Mouse (Mus musculus): ENCODE data around the gene Ms4a4d.
"Not testable (repeated sequence)": the region's sequence is repeated elsewhere in the genome, so short reads cannot be mapped to it uniquely, and the experiment has no call there.

Ms4a4d gene

DNA sequence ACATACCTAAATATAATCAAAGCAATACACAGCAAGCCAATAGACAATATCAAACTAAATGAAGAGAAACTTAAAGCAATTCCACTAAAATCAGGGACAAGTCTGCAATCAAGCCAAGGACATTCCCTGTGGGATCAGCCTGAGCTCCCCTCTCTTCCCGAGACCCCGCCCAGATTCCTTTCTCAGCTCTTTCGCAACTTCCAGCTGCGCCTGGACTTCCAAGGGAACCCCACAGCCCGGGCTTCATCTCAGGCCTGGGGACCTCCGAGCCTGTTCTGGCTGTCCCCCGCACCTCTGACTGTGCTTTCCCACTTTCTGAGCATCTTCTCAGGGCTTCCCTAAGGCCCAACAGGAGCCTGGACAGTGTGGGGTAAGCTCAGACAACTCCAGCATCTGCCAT lies at the start of gene Ms4a4d:
TSS of gene Ms4a4d (plus strand) at position 209 of the 400 bp plus-strand sequence.
- DNase-seq = no peak

- no peak for DNase-seq
These were observed 45.0 kb upstream of the Ms4a4d start for GRCm38 (mm10) chr19:11491406-11492189.

- DNase-seq = no peak
These were observed 43.9 kb upstream of the Ms4a4d start for GRCm38 (mm10) chr19:11492671-11493070.

DNA sequence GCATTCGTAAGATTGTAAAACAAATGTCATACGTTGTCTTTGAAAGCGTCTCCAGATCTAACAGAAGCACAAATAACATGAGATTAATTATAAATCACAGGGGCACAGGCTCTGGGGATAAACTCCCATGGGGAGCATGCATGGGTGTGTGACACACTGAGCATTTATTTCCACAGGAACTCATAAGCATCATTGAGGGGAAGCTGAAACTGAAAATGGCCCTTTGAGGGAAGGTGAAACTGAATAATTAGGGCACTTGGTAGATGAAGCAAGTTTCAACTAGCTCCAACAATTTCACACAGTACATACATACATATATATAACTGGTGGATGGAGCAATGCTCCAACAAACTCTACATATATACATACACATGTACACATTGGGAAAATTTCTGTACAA lies 42.1 kb upstream of the Ms4a4d start:
- no peak for DNase-seq

- DNase-seq = no peak
These were observed 40.2 kb upstream of the Ms4a4d start for GRCm38 (mm10) chr19:11496361-11496760.

DNA sequence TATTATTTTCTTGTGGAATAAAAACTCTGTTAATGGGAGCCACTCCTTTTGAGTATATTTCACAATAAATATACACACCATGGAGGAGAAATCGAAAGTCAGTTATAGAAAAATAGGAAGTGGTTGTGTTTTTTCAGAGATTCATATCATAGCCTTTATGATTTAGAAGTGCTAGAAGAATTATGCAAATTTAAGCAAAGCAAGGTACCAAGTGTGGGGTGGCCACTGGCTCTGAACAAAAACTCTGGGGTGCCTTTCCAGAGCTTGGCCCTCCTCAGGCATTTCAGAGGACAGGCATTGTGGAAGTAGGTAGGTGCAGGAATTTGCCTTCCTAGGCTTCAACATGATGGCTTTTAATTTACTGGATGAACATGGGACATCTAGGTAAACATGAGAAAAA lies 39.3 kb upstream of the Ms4a4d start:
- not testable (repeated sequence) for DNase-seq

- DNase-seq = no peak
These were observed 35.8 kb upstream of the Ms4a4d start for GRCm38 (mm10) chr19:11500796-11501195.

- DNase-seq = no peak
These were observed 35.3 kb upstream of the Ms4a4d start for GRCm38 (mm10) chr19:11501326-11501725.

- DNase-seq = no peak
These were observed 31.7 kb upstream of the Ms4a4d start for GRCm38 (mm10) chr19:11504857-11505256.

DNA sequence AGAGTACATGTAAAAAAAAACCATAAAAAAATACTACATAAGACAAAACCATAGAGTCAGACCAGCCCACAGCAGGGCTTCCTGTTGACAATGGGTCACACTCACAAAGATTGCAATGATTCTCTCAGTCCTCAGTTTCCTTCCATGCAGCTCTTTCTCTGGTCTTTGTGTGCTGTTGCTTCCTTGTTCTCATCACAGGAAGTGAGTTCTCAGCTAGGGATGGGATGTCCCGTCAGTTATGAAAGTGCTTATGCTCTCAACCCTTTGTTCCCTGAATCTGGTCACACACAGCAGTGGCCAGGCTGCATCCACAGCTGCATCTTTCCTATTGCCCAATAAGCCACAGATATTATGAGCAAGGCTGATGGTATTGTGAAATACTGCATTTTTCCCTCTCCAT lies 23.1 kb upstream of the Ms4a4d start:
- DNase-seq = no peak

DNA sequence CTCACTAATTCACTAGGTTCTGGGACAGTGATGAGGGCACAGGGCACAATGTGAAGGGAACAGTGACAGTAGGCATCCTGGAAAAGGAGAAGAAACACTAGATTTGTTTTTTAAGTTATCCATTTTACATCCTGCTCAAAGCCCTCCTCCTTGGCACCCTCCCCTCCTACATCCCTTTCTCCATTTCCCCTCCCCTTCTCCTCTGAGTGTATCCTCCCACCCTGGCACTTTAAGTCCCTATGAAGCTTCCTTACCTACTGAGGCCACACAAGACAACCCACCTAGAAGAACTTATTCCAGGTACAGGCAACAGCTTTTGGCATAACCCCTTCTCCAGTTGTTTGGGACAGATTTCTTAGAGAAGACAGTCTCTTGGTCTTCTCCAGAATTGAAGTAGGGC lies 20.4 kb upstream of the Ms4a4d start, which contains the start of gene Ms4a6b:
TSS of gene Ms4a6b (plus strand) at position 267 of the 400 bp plus-strand sequence.
- no peak for DNase-seq

GRCm38 (mm10) chr19:11516845-11517244 lies 19.8 kb upstream of the Ms4a4d start:
- no peak for DNase-seq

DNA sequence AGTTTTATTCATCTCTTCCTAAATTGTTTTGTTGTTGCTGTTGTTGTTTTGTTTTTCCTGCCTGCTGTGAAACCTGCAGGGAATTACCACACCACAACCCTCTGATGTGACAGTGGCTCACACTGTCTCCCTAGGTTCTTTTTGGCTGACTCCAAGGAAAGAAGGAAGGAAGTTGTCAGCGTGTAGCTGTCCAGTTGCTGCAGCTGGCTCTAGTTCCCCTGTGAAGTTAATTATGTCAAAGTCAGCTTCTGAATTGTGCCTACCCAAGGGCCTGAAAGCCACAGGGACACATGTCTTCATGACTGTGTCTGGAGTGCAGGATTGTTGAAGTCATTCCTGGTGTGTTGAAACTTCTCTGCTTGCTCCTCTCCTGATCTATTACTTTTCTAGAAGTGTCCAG lies 19.2 kb upstream of the Ms4a4d start:
- DNase-seq = not testable (repeated sequence)

DNA sequence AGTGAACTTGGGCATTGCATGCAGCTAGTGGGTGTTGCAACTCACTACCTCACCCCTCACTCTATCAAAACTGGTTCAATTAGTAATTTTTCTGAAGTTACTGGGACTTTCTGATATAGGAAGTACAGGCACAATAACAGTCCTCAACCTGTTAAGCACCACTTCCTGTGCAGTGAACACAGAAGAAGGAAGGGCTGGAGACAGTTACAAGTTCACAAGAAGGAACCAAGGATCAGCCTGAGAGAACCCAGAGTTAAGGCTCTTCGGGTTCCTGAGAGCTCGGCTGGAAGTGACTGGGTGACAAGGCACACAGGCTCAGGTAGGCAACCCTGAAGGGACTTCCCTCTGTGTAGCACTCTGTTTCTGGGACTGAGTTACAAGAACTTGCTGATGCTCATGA lies 18.2 kb upstream of the Ms4a4d start:
- DNase-seq = not testable (repeated sequence)

GRCm38 (mm10) chr19:11520146-11520545 lies 16.5 kb upstream of the Ms4a4d start:
- no peak for DNase-seq

- DNase-seq = no peak
These were observed 3.2 kb upstream of the Ms4a4d start for GRCm38 (mm10) chr19:11533421-11533820.

DNA sequence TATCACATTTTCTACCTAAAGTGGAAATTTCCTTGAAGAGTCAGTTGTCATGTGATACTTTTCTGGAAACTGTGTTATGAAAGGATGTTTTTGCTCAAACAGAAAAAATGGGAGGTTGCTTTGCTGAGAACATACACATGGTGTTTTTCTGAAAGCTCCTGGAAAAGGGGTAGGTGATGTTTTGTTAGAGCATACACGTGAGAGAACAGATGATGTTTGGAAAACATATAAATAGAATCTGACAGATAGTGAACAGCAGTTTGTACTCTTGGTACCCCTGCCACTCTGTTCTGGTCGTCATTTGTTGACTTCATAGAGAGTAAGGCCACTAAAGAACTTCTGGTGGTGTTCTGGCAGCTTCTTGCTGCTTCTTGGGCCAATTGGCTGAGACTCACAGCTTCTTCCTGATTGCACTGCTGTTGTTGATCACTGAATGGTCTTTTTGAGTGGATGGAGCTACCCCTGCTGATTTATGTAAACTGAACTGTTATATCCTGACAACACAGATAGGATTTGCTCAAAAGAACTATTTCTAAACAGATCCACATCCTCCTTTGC lies 2.6 kb upstream of the Ms4a4d start:
- DNase-seq = no peak

DNA sequence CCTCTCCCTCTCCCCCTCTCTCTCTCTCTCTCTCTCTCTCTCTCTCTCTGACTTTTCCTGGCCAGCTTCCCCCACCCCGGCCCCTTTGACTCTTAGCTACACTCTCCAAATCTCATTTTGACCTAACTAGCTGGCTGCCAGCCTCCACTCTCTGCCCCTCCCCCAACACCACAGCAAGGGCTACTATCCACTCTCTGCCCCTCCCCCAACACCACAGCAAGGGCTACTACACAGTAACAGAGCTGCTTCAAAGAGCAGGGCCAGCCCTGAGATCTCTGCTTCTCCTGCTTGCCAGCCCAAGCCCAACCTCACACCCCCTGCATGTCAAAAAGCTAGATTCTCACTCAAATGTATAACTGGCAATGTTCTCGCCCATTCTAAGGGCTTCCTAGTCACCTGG lies 735 bp downstream of the Ms4a4d start:
- DNase-seq = no peak

DNA sequence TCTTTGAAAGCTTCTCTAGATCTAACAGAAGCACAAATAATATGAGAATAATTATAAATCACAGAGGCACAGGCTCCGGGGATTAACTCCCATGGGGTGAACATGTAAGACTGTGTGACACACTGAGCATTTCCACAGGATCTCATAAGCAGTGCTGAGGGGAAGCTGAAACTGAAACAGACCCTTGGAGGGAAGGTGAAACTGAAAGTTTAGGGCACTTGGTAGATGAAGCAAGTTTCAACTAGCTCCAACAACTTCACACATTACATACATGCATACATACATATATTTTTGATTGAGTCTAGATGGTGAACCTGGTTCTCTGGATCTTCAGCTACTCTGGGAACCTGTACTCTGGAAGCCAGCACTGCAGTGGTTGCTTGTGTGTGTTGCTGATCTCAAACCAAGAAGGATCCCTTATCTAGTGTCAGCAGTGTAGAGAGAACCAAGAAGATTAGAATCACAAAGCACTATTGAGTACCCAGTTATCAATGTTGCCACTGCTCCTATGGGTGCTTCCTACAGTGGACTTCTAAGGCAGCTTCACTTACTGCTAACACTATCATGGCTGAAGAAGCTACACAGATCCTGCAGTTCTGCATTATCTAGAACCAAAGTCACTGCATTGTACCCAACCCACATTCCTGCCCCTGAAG lies 3.7 kb downstream of the Ms4a4d start:
- DNase-seq = not testable (repeated sequence)

DNA sequence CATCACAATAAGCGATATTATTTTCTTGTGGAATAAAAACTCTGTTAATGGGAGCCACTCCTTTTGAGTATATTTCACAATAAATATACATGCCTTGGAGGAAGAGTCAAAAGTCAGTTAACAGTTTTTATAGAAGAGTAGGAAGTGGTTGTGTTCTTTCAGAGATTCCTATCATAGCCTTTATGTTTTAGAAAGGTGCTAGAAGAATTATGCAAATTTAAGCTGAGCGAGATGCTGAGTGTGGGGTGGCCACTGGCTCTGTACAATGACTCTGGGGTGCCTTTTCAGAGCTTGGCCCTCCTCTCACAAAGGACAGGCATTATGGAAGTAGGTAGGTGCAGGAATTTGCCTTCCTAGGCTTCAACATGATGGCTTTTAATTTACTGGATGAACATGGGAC lies 7.8 kb downstream of the Ms4a4d start:
- not testable (repeated sequence) for DNase-seq

GRCm38 (mm10) chr19:11547911-11548310 lies 11.3 kb downstream of the Ms4a4d start:
- DNase-seq = no peak

DNA sequence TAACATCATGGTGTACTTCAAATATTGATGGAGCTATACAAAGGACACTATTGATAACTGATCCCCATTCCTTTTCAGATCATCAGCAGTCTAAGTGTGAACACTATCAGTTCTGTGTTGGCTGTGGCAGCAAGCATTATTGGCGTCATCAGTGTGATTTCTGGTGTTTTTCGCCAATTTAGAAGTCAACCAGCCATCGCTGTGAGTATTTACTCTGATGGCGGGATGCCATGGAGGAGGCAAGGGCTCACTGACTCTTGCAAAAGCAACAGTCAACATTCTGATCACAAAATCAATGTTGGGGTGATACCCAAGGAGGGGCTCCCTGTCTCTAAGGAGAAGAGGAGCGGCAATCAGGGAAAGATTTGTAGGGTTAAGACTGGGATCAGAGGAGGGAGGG lies 18.1 kb downstream of the Ms4a4d start:
- DNase-seq = no peak

GRCm38 (mm10) chr19:11559560-11559959 lies 23.0 kb downstream of the Ms4a4d start:
- DNase-seq = not testable (repeated sequence)

- no peak for DNase-seq
These were observed 38.4 kb downstream of the Ms4a4d start for GRCm38 (mm10) chr19:11574965-11575364.

Data from kidney, adult 18-20 months (tissue).